Mouse (Mus musculus) left cerebral cortex, adult 2 months (tissue): ENCODE measurements at regions not wholly inside any gene's neighbourhood (a gene's known extent, or its start where the extent isn't known, plus 50 kb on each side); places are given as distances from the start of the nearest gene placed in this dataset.
A peak's percentile ranks its signal among the peaks of the same experiment; 100 is the strongest.

Experiments
- DNase-seq, 2 experiments: peaks; one replicate each; pipeline ENCODE4 v3.0.0; 2021 to 2022; ENCODE audit warnings: low spot score in 2 of 2, mixed read lengths in 1 of 2; ENCODE audit errors: extremely low spot score in 1 of 2
- H3K27ac ChIP-seq: fragments of 200-600 bp; 2 replicates; pipeline ENCODE4 v1.8.1; 2022
- H3K4me3 ChIP-seq: fragments of 200-600 bp; 2 replicates; pipeline ENCODE4 v1.8.1; 2022
- CTCF ChIP-seq: fragments of 200-600 bp; IDR thresholded peaks from 2 replicates; pipeline ENCODE4 v1.8.1; 2022; ENCODE audit warnings: antibody characterized with exemption, mild to moderate bottlenecking, moderate library complexity
- intact Hi-C: fragments of 180-260 bp; cut with DNase I; formaldehyde crosslinking; loops from one replicate; pipeline ENCODE4 v1.15.1; 2025

GRCm38 (mm10) chr3:42286471-42286870 is 544.1 kb downstream of the D3Ertd751e start:
- DNase-seq, result no peak
- peak overlapping the region; percentile 69 for H3K27ac ChIP-seq
- intact Hi-C loops, result loop anchor here (5.0 to 10.0 kb wide), 2 partner anchors 118 to 159 kb away; no protein-coding TSS in a partner anchor
- no peak overlapping the region for H3K4me3 ChIP-seq
- TF ChIP-seq CTCF, result no peak

- DNase-seq, result no peak
- TF ChIP-seq CTCF, result no peak; the same call in 1 of the 2 replicates
- Histone ChIP-seq H3K27ac (no peak overlapping the region), H3K4me3 (no peak overlapping the region)
- intact Hi-C loops, result no loop called here
Observed at GRCm38 (mm10) chr3:42312424-42312823, 570.0 kb downstream of the D3Ertd751e start.

- Histone ChIP-seq H3K27ac (no peak overlapping the region), H3K4me3 (no peak overlapping the region)
- no peak for DNase-seq
- no peak for TF ChIP-seq CTCF
- intact Hi-C loops, result no loop called here
Observed at GRCm38 (mm10) chr3:42327708-42328107, 585.3 kb downstream of the D3Ertd751e start.

GRCm38 (mm10) chr3:42342806-42343205 is 600.4 kb downstream of the D3Ertd751e start:
- H3K27ac ChIP-seq, result no peak overlapping the region; the same call in 1 of the 2 replicates
- no peak for TF ChIP-seq CTCF
- DNase-seq, result peak; percentile 13 to 14
- H3K4me3 ChIP-seq, result no peak overlapping the region
- intact Hi-C loops, result no loop called here

GRCm38 (mm10) chr3:42376785-42377184 is 634.4 kb downstream of the D3Ertd751e start:
- H3K27ac ChIP-seq, result no peak overlapping the region
- intact Hi-C loops, result no loop called here
- TF ChIP-seq CTCF, result no peak
- no peak for DNase-seq
- no peak overlapping the region for H3K4me3 ChIP-seq

- Histone ChIP-seq H3K27ac (peak overlapping the region; percentile 69), H3K4me3 (no peak overlapping the region)
- intact Hi-C loops, result no loop called here
- peak in 1 of 2 experiments; percentile 10 for DNase-seq
- no peak for TF ChIP-seq CTCF
Observed at GRCm38 (mm10) chr3:42382151-42382550, 639.7 kb downstream of the D3Ertd751e start.

- H3K4me3 ChIP-seq, result no peak overlapping the region
- H3K27ac ChIP-seq, result no peak overlapping the region
- TF ChIP-seq CTCF, result no peak
- DNase-seq, result no peak
- intact Hi-C loops, result loop anchor here (10.0 kb wide), 1 partner anchor 118 kb away; no protein-coding TSS in a partner anchor
Observed at GRCm38 (mm10) chr3:42402716-42403115, 660.3 kb downstream of the D3Ertd751e start.

GRCm38 (mm10) chr3:42408958-42409633 is 666.7 kb downstream of the D3Ertd751e start:
- no peak for DNase-seq
- intact Hi-C loops, result loop anchor here (5.0 to 10.0 kb wide), 3 partner anchors 124 to 282 kb away; no protein-coding TSS in a partner anchor

GRCm38 (mm10) chr3:42427363-42427762 is 685.0 kb downstream of the D3Ertd751e start:
- TF ChIP-seq CTCF, result no peak
- intact Hi-C loops, result no loop called here
- DNase-seq, result no peak
- Histone ChIP-seq H3K4me3 (no peak overlapping the region), H3K27ac (no peak overlapping the region)

More at GRCm38 (mm10) chr3:42408958-42409633, 666.7 kb downstream of the D3Ertd751e start:
- H3K27ac ChIP-seq, result peak overlapping the region; percentile 38; the same call in 1 of the 2 replicates
- H3K4me3 ChIP-seq, result no peak overlapping the region
- no peak for TF ChIP-seq CTCF

GRCm38 (mm10) chr3:42449575-42449974 is 707.2 kb downstream of the D3Ertd751e start:
- DNase-seq, result no peak
- Histone ChIP-seq H3K27ac (no peak overlapping the region), H3K4me3 (no peak overlapping the region)
- TF ChIP-seq CTCF, result no peak
- intact Hi-C loops, result no loop called here

- TF ChIP-seq CTCF, result no peak
- no peak overlapping the region for H3K4me3 ChIP-seq
- intact Hi-C loops, result no loop called here
- no peak overlapping the region for H3K27ac ChIP-seq
- DNase-seq, result no peak
Observed at GRCm38 (mm10) chr3:42464353-42464752, 721.9 kb downstream of the D3Ertd751e start.

- intact Hi-C loops, result no loop called here
- Histone ChIP-seq H3K4me3 (no peak overlapping the region), H3K27ac (no peak overlapping the region)
- DNase-seq, result no peak
- no peak for TF ChIP-seq CTCF
Observed at GRCm38 (mm10) chr3:42467125-42467524, 724.7 kb downstream of the D3Ertd751e start.
